Mouse (Mus musculus) retina, postnatal 7 days (tissue): ENCODE data around the gene Pcca.

Experiments used
- DNase-seq: peaks from one replicate; pipeline ENCODE4 v3.0.0-alpha.2; 2012; ENCODE audit warnings: low read depth, low spot score

The Pcca gene

DNA sequence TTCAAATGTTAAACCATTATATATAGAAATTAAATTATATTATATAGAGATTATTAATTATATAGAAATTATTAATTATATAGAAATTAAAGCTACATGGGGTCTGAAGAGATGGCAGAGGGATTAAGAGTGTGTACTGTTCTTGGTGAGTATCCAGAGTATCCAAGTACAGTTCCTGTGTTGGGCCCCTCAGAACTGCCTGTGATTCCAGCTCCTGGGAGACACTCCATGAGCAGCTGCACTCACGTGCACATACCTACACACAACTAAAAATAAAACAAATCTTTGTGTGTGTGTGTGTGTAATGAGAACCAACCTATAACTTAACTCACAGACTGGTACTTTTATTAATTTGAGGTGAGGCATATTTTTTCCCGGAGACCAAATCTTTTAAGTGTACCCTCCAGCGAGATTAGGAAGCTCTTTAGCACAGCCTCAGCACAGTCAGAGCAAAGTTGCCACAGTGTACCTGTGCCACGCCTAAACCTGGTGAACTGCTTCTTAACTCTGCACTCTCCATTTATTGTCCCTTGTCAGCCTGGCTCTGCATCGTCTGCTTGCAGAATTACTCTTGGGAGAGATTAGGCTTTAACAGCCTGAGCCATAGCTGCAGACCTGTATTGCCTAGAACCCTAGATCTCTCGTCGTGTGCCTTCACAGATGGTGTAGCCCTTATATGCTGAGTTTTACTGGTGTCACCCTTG lies 301.5 kb downstream of the Pcca start:
- DNase-seq: no peak

DNA sequence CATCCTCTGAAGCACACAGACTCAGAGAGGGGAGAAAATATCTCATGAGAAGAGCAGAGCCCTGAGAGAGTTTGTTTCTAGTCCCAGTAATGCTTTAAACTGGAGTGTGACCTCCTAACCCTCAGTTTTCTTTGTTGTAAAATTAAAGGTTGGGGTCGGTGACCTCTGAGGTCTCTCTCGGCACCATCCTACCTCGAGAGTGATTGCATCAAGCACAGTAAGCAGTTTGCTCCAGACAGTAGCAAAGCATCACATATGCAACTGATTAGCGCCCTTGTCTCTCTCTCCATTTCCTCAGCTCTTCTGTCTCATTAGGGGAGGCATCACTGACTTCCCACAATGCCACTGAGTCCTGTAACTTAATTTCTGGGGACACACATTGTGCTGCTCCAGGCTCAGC lies 302.1 kb downstream of the Pcca start:
- DNase-seq: no peak

GRCm38 (mm10) chr14:122837018-122837417 lies 302.9 kb downstream of the Pcca start:
- DNase-seq: no peak

DNA sequence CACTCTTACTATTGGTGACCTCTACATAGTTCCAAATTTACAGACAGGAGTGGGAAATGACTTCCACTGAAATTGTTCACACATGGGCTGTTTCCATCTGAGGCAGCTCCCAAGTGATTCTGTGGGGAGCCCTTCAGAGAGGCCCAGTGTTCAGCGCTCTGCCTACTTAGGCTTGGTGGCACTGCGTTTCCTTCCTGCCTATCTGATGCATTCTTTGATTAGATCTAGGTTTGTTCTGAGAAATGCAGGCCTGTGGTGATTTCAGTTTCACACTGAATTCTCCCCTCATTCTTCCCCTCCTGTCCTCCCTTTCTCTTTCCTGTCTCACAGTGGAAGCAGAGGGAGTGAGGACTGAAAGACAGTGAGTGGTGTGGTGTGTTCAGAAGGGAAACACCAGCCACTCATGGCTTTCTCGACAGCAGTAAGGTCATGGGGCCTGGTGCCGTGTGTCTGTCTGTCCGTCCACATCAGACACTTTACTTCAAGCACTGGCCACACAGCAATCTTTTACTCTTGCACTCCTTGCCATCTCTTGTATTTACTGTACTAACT lies 318.5 kb downstream of the Pcca start:
- DNase-seq: no peak

- DNase-seq: no peak
These were observed 325.7 kb downstream of the Pcca start for GRCm38 (mm10) chr14:122859792-122860191.

- no peak for DNase-seq
These were observed 328.5 kb downstream of the Pcca start for GRCm38 (mm10) chr14:122862623-122863022.

GRCm38 (mm10) chr14:122865462-122866129 lies 331.5 kb downstream of the Pcca start:
- DNase-seq: no peak

GRCm38 (mm10) chr14:122867531-122868285 lies 333.6 kb downstream of the Pcca start:
- no peak for DNase-seq

DNA sequence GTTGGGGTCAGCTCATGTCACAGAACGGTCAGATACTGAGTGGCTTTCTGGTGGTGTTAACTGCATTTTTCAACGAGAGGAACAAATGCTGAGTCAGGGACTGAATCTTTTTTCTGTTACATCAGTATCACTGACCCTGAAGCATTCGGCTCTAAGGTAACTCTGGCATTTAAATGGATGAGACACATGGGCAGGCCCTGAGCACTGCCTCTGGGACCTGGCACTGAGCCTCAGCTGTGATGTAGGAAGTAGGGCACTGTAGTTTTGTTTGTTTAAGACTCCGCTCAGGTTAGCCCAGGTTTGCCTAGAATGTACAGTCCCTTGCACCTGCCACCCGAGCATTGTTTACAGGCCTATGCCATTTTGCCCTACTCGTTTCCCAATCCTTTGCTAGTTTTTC lies 335.7 kb downstream of the Pcca start:
- DNase-seq: no peak

GRCm38 (mm10) chr14:122871841-122872580 lies 337.9 kb downstream of the Pcca start:
- DNase-seq: no peak

DNA sequence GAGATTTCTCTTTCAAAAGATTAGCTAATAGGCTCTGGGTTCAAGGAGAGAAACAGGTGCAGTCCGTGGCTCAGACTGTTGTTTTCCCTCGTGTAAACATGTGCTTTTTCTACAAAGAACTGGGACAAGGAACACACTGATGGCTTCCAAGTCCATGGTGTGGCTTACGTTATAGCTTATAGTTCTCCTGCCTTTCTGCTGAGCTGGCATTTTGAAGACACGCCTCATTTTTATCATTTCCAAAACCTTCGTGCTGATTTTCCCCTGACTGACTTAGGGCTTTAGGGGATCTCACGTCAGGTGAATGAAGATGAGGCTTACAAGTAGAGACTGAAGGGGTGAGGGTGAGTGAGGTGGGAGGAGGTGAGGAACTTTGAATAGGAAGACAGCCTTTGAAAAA lies 338.5 kb downstream of the Pcca start:
- no peak for DNase-seq

DNA sequence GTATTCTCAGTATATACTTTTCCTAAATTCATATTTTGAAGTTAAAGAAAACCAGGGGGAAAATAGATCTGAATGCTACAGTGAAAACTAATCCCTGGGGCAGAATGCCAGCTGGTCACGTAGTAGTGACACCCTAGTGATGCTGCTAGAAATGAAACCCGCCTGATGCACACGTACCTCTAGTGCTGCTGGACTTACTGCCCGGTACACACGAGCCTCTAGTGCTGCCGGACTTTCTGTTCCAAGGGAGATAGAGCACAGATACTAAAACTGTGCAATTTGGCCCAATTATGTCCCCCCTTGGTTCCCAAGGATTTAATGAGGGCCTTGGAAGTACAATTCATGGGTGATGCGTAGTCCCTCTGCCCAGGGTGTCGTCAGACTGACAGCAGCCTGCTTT lies 340.9 kb downstream of the Pcca start:
- no peak for DNase-seq

GRCm38 (mm10) chr14:122875636-122876035 lies 341.5 kb downstream of the Pcca start:
- DNase-seq: no peak

- DNase-seq: peak; percentile 66
These were observed 342.0 kb downstream of the Pcca start for GRCm38 (mm10) chr14:122876163-122876562.

DNA sequence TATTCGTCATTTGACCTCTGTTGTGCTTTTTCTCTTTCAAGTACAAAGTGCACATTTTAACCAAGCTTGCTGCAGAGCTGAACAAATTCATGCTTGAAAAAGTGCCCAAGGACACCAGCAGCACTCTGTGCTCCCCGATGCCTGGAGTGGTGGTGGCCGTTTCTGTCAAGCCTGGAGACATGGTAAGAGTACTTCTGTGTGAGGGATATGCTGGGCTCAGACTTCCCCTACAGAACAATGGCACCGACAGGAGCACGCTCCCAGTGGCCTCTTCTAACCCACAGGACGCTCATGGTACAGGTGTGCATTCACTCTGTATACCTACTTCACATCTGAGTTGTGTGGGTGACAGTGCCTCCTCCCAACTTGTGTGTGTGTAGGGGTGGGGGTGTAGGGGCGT lies 342.6 kb downstream of the Pcca start:
- DNase-seq: no peak

- no peak for DNase-seq
These were observed 343.7 kb downstream of the Pcca start for GRCm38 (mm10) chr14:122877787-122878186.

DNA sequence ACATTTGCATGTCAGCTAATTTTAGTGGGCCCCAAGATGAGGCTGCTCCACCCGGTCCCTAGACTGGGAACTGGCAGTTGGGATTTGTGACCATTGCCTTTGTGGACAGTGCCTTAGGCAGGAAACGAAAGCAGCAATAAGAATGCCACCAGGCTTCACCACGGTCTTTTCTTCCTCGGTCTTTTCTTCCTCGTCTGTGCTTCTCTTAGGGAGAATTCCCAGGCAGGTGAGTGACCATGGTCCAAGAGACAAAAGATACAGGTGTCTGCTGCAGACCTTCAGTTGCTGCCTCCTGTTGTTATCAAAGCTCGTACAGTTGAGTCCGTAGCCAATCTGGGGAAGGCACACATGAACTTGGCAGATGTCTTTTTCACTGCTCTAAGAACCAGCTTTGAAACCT lies 346.2 kb downstream of the Pcca start:
- DNase-seq: no peak

DNA sequence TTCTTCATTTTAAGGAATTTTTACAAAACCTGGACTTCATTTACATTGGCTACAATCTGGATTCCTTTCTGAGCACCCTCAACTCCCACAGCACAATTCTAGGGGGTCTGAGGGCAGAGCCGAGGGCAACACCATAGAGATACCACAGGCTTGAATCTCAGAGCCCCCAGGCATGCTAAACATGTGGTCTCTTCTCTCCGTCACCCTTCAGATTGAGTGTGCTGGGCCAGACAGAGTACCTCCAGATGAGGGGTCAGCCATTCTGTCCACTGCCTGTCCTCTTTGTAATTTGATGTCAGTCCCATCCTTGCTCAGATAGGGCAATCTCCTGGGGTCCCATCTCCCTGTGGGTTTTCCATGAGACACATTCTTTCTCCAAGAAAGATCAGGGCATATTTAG lies 347.6 kb downstream of the Pcca start:
- no peak for DNase-seq

DNA sequence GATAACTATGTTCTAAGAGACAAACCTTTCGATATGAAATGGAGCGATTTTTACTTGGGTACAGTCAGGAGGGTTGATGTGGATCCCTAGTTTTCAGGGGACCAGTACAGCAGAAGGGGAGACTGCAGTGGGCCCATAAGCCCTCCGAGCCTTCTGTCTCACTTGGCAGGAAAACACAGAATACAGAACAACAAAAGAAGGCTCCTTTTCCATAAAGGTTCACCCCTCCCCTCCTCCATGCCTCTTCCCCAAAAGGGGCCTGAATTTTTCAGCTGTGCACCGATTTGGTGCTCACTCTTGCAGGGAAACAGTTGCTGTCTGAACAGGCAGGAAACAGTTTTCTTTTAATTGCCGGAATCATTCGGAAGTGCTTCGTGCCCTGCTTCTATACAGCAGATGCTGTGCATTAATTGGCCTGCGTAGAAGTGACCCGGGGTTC lies 348.1 kb downstream of the Pcca start:
- no peak for DNase-seq

- DNase-seq: no peak
These were observed 348.8 kb downstream of the Pcca start for GRCm38 (mm10) chr14:122882795-122883409.

GRCm38 (mm10) chr14:122883410-122883806 lies 349.3 kb downstream of the Pcca start:
- DNase-seq: no peak
